Mouse (Mus musculus): Measurements from ENCODE around the gene Adm. TPM values are rescaled to one million over a fixed set of nuclear protein-coding genes. Genes with fewer than 3 reads are reported as not detected.

Gene Adm
- polyA plus RNA-seq, 1 experiment from 2014 or later: 3.4 TPM

GRCm38 (mm10) chr7:110646611-110647407 is 19.3 kb downstream of the Adm start:
- Histone ChIP-seq H3K27me3 (ENCODE audit: insufficient read depth, low read length) (no peaks in the 10 kb centered on the region), H3K4me2 (ENCODE audit: low read depth, low read length) (peak overlapping the region; percentile 31), H3K4me1 (ENCODE audit: insufficient read depth) (peaks cover 10% of the 10 kb centered on the region), H3K27ac (ENCODE audit: low read depth) (peak overlapping the region; percentile 35; the same call in 1 of the 2 replicates), H3K4me3 (ENCODE audit: low read depth, low read length) (no peak overlapping the region), H3K9me3 (ENCODE audit: low read length) (no peaks in the 10 kb centered on the region), H3K36me3 (replicated peaks; ENCODE audit: insufficient read depth, low read length) (no peaks in the 10 kb centered on the region), H3K9ac (replicated peaks) (no peak overlapping the region)
- 66% methylated on average over 8 of the region's 8 CpGs for WGBS (ENCODE audit: insufficient replicate concordance)
- ATAC-seq (no peak), DNase-seq (no peak)
- TF ChIP-seq EP300 (IDR thresholded peaks at IDR 0.05; ENCODE audit: low read depth) (peak; percentile 13; the same call in 1 of the 2 replicates), CTCF (IDR thresholded peaks at IDR 0.05; ENCODE audit: low read depth) (no peak)

DNA sequence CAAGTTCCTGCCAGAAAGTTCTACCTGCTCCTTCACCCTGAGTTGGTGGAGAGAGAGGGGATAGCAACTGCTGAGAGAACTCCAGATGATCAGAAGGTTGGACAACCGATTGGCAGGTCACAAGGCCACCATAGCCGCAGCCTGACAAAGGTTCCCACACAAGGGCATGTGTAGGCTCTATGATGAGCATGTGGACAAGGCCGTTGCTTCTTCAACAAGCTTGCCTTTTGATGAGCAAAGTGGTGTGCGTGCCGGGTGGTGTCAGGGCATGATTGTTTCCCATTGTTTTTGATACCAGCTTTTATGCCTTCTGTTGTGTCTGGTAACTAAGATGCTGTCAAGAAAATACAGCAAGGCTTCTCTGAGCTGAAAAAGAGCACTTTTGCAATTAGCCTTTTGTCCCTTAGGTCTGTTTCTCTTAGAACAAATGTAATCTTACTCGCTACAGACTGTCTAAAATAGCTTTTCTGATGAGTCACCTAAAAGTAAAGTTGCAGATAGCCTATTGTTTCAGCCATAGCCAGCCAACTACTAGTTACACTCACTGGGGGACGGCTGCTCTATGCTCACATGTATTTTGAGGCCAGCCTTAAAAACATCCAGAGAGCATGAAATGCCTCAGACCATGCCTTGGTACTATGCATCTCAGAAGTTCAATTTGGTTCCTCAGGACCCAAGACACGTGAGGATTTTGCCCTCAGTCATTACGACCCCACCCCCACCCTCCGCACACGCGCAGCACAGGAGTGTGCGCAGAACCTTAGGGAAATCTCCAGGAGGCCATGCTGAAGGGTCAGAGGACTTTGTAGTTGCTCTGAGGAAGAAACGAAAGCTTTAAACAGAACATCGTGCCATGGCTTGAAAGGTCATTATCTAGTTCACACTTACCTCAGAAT is 20.3 kb downstream of the Adm start:
- DNase-seq: no peak
- no peaks in the 10 kb centered on the region for H3K9me3 ChIP-seq (ENCODE audit: low read length)
- H3K27ac ChIP-seq (ENCODE audit: low read depth): peak overlapping the region; percentile 55
- peak overlapping the region; percentile 31 for H3K4me2 ChIP-seq (ENCODE audit: low read depth, low read length)
- H3K9ac ChIP-seq (replicated peaks): no peak overlapping the region
- H3K4me3 ChIP-seq (ENCODE audit: low read depth, low read length): no peak overlapping the region
- peaks cover 10% of the 10 kb centered on the region for H3K4me1 ChIP-seq (ENCODE audit: insufficient read depth)
- no peak for TF ChIP-seq EP300 (IDR thresholded peaks at IDR 0.05; ENCODE audit: low read depth)
- no peaks in the 10 kb centered on the region for H3K36me3 ChIP-seq (replicated peaks; ENCODE audit: insufficient read depth, low read length)
- ATAC-seq: peak; percentile 15; the same call in 1 of the 2 replicates
- 77% methylated on average over 15 of the region's 15 CpGs for WGBS (ENCODE audit: insufficient replicate concordance)
- no peaks in the 10 kb centered on the region for H3K27me3 ChIP-seq (ENCODE audit: insufficient read depth, low read length)

GRCm38 (mm10) chr7:110648455-110649085 is 21.1 kb downstream of the Adm start:
- ATAC-seq (peak; percentile 90), DNase-seq (peak; percentile 63)
- Histone ChIP-seq H3K4me3 (ENCODE audit: low read depth, low read length) (no peak overlapping the region), H3K4me1 (ENCODE audit: insufficient read depth) (peaks cover 10% of the 10 kb centered on the region), H3K4me2 (ENCODE audit: low read depth, low read length) (peak overlapping the region; percentile 31), H3K9me3 (ENCODE audit: low read length) (no peaks in the 10 kb centered on the region), H3K36me3 (replicated peaks; ENCODE audit: insufficient read depth, low read length) (no peaks in the 10 kb centered on the region), H3K27me3 (ENCODE audit: insufficient read depth, low read length) (no peaks in the 10 kb centered on the region), H3K9ac (replicated peaks) (no peak overlapping the region), H3K27ac (ENCODE audit: low read depth) (peak overlapping the region; percentile 55)
- TF ChIP-seq EP300 (IDR thresholded peaks at IDR 0.05; ENCODE audit: low read depth): no peak
- no peak for TF ChIP-seq CTCF (IDR thresholded peaks at IDR 0.05; ENCODE audit: low read depth)
- WGBS (ENCODE audit: insufficient replicate concordance): 62% methylated on average over 13 of the region's 13 CpGs

DNA sequence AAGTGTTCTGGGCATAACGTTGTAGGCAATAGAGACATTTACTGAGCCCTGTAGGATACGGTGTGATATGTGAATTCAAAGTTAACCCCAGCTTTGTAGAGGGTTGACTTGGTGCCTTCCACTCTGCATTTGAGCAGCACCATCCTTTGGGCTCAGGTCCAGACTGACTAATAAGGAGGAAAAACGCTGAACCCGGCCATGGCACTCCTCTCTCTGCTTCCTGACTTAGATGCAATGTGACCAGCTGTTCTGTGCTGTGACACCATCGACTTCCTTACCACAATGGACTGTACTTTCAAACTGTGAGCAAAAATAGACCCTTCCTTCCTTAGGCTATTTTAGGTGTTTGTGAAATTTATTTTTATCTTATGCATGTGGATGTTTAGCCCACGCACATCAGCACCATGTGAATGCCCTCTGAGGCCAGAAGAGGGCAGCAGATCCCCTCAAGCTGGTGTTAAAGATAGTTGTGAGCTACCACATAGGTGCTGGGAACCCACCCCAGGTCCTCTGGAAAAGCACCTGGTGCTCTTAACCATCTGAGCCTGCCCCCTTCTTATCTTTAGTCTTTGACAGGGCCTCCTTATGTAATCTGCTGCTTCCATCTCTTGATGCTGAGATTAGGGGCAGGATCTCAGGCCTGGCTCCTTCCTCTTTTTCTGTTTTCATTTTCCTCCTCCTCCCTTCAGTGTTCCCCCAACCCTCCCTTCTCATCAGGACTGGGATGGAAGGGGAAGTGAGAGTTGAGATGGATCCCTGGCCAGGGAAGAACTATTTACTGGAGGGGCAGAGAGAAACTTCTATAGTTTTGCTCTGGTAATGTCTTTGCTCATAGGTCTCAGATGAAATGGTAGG is 21.9 kb downstream of the Adm start:
- H3K4me1 ChIP-seq (ENCODE audit: insufficient read depth): peaks cover 10% of the 10 kb centered on the region
- DNase-seq (no peak), ATAC-seq (peak; percentile 41)
- 60% methylated on average over 6 of the region's 6 CpGs for WGBS (ENCODE audit: insufficient replicate concordance)
- no peaks in the 10 kb centered on the region for H3K36me3 ChIP-seq (replicated peaks; ENCODE audit: insufficient read depth, low read length)
- no peak overlapping the region for H3K9ac ChIP-seq (replicated peaks)
- H3K4me2 ChIP-seq (ENCODE audit: low read depth, low read length): no peak overlapping the region
- no peaks in the 10 kb centered on the region for H3K27me3 ChIP-seq (ENCODE audit: insufficient read depth, low read length)
- no peaks in the 10 kb centered on the region for H3K9me3 ChIP-seq (ENCODE audit: low read length)
- H3K27ac ChIP-seq (ENCODE audit: low read depth): peak overlapping the region; percentile 55
- no peak overlapping the region for H3K4me3 ChIP-seq (ENCODE audit: low read depth, low read length)
- 0 out of 2 replicates have a peak, but pooled peaks have one; percentile 18 for TF ChIP-seq CTCF (IDR thresholded peaks at IDR 0.05; ENCODE audit: low read depth)
- no peak for TF ChIP-seq EP300 (IDR thresholded peaks at IDR 0.05; ENCODE audit: low read depth)

- H3K9ac ChIP-seq (replicated peaks): no peak overlapping the region
- ATAC-seq: no peak
- no peak overlapping the region for H3K4me2 ChIP-seq (ENCODE audit: low read depth, low read length)
- H3K4me1 ChIP-seq (ENCODE audit: insufficient read depth): peaks cover 10% of the 10 kb centered on the region
- no peak overlapping the region for H3K27ac ChIP-seq (ENCODE audit: low read depth)
- no peak for DNase-seq
- H3K9me3 ChIP-seq (ENCODE audit: low read length): no peaks in the 10 kb centered on the region
- H3K27me3 ChIP-seq (ENCODE audit: insufficient read depth, low read length): no peaks in the 10 kb centered on the region
- 48% methylated on average over 4 of the region's 4 CpGs for WGBS (ENCODE audit: insufficient replicate concordance)
- no peak for TF ChIP-seq EP300 (IDR thresholded peaks at IDR 0.05; ENCODE audit: low read depth)
- no peak for TF ChIP-seq CTCF (IDR thresholded peaks at IDR 0.05; ENCODE audit: low read depth)
- no peak overlapping the region for H3K4me3 ChIP-seq (ENCODE audit: low read depth, low read length)
- no peaks in the 10 kb centered on the region for H3K36me3 ChIP-seq (replicated peaks; ENCODE audit: insufficient read depth, low read length)
Observed at GRCm38 (mm10) chr7:110650491-110650890, 23.0 kb downstream of the Adm start.
